Mouse (Mus musculus): ENCODE measurements around the gene Slc1a3.
"Not testable (repeated sequence)": the region's sequence is repeated elsewhere in the genome, so short reads cannot be mapped to it uniquely, and the experiment has no call there.

The Slc1a3 gene

GRCm38 (mm10) chr15:8706613-8707012 is 4.0 kb downstream of the Slc1a3 start:
- DNase-seq (ENCODE audit: low spot score) = no peak

DNA sequence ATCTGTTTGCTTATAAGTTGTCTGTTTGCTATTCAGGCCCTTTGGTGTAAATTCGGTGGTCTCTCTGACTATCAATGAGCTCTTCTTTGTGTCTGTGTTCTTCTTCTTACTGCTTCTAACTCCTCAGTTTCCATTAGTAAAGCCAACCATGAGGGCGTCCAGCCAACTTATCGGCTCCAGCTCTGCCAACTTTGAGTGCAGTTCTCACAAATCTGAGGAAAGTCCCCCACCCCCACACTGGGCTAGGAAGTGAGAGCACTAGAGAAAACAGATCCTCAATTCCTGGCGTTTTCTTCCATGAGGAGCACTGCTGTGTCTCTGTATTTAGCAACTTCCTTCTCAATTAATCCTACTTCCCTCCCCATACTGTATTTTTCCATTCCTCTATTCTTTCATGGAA is 4.4 kb downstream of the Slc1a3 start:
- DNase-seq (ENCODE audit: low spot score) = no peak

- not testable (repeated sequence) for DNase-seq (ENCODE audit: low spot score)
These were observed 5.0 kb downstream of the Slc1a3 start for GRCm38 (mm10) chr15:8705560-8705959.

- no peak for DNase-seq (ENCODE audit: low spot score)
These were observed 12.6 kb downstream of the Slc1a3 start for GRCm38 (mm10) chr15:8697976-8698375.

GRCm38 (mm10) chr15:8697500-8697899 is 13.1 kb downstream of the Slc1a3 start:
- DNase-seq (ENCODE audit: low spot score) = no peak

GRCm38 (mm10) chr15:8690141-8690540 is 20.4 kb downstream of the Slc1a3 start:
- not testable (repeated sequence) for DNase-seq (ENCODE audit: low spot score)

DNA sequence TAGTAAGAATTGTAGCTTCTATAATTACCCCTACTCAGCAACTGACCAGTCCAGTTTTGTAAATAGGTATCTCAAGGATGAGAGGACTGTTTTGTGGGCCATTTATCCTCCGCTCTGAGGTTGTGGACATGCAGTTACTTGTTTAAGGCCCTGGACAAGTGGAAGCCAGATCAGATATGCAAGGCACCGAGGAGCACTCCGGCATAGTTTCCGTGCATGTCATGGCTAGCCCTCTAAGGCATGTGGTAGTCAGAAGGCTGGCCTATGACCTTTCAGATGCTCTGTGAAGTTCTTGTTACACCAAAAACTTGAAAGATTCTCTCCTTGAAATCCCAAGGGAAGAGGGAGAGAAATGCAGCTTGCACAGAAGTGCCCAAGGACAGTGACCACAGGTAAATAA is 23.7 kb downstream of the Slc1a3 start:
- no peak for DNase-seq (ENCODE audit: low spot score)

DNA sequence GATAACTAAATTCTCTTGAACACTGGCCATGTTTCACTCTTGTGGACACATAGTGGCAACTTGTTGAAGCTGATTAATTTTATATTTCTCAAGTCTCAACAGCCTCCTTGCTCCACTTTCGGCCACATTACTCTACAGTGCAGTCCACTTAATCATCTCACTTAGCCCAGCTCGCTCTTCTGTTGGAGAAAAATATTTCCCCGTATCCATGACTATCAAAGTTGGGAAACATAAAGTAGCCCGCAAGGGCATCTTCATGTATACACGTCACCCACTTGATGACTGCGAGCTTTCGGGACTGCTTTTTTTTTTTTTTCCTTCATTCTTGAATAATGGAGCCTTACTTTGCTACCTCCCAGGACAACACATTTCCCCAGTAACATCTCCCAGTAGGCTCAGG is 25.1 kb downstream of the Slc1a3 start:
- no peak for DNase-seq (ENCODE audit: low spot score)

- no peak for DNase-seq (ENCODE audit: low spot score)
These were observed 26.3 kb downstream of the Slc1a3 start for GRCm38 (mm10) chr15:8684263-8684662.

GRCm38 (mm10) chr15:8682871-8683270 is 27.7 kb downstream of the Slc1a3 start:
- DNase-seq (ENCODE audit: low spot score) = no peak

GRCm38 (mm10) chr15:8682421-8682820 is 28.1 kb downstream of the Slc1a3 start:
- no peak for DNase-seq (ENCODE audit: low spot score)

DNA sequence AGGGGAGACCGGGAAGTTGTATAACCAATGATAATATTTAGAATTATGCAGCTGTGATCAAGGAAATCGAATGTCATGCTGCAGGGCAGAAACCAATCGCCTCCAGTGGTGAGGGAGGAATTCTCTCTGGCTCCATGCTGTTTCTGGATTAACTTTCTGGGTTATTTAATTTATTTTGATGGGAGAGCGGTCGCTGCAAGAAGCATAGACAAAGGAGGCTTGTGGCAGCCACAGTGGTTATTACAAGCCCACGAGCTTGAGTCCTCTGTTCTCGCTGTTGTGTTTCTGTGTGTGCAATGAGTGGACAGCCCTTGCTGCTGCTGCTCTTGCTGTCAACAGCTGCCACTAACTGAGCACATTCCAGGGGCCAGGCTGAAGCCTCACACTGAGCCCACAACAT is 28.6 kb downstream of the Slc1a3 start:
- DNase-seq (ENCODE audit: low spot score) = peak; percentile 64

GRCm38 (mm10) chr15:8681009-8681408 is 29.6 kb downstream of the Slc1a3 start:
- DNase-seq (ENCODE audit: low spot score) = no peak

- no peak for DNase-seq (ENCODE audit: low spot score)
These were observed 33.6 kb downstream of the Slc1a3 start for GRCm38 (mm10) chr15:8676959-8677358.

DNA sequence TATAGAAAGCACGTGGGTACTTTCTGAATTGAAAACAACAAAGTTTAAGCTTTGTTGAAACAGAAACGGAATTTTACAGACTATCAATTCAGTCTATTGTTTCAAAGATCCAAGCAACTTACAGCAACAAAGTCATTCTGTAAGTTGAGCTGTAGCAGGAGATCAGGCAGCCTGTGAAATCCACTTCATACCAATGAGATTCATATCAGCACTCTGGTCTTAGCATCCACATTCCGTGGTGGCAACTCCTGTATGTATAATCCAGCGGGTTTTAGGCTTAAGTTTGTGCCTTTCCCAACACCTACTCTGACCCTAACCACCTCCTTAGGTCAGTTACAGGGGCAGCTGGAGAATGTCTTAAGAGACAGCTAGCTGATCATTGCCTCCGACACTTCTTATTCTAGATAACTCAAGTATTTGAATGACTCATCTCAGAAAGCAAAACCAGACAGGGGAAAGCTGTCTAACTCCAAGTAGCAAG is 34.3 kb downstream of the Slc1a3 start:
- no peak for DNase-seq (ENCODE audit: low spot score)

GRCm38 (mm10) chr15:8675616-8676015 is 34.9 kb downstream of the Slc1a3 start:
- DNase-seq (ENCODE audit: low spot score) = no peak

DNA sequence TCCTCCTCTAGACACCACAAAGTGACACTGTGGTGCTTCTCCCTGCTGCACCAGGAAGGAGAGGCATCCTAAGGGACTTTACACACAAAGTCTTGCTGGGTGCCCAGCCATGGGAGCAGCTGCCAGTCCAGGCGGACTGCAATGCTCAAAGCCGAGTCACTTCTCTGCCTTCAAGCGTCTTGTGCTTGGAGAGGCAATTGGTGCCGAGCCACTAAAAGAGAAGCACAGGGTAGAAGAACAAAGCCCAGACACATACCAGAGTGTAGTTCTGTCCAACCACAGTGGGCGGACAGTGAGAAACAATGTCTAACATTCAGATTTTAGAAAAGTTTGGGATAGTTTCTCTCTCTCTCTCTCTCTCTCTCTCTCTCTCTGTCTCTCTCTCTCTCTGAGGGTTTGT is 38.0 kb downstream of the Slc1a3 start:
- no peak for DNase-seq (ENCODE audit: low spot score)

GRCm38 (mm10) chr15:8667849-8668522 is 42.6 kb downstream of the Slc1a3 start:
- no peak for DNase-seq (ENCODE audit: low spot score)

GRCm38 (mm10) chr15:8665675-8666350 is 44.8 kb downstream of the Slc1a3 start:
- no peak for DNase-seq (ENCODE audit: low spot score)

- peak; percentile 26 for DNase-seq (ENCODE audit: low spot score)
These were observed 47.0 kb downstream of the Slc1a3 start for GRCm38 (mm10) chr15:8663348-8664099.

GRCm38 (mm10) chr15:8661856-8662255 is 48.7 kb downstream of the Slc1a3 start:
- DNase-seq (ENCODE audit: low spot score) = no peak

GRCm38 (mm10) chr15:8659977-8660376 is 50.6 kb downstream of the Slc1a3 start:
- no peak for DNase-seq (ENCODE audit: low spot score)

- DNase-seq (ENCODE audit: low spot score) = peak; percentile 60
These were observed 51.0 kb downstream of the Slc1a3 start for GRCm38 (mm10) chr15:8659483-8659971.
